Mouse (Mus musculus) embryonic facial prominence, embryonic 14.5 days (tissue): ENCODE data around the gene Rps16. TPM values are rescaled to one million over a fixed set of nuclear protein-coding genes. Genes with fewer than 3 reads are reported as not detected.
A peak's percentile ranks its signal among the peaks of the same experiment; 100 is the strongest.

Experiments
- ATAC-seq: fragments of 200-750 bp; cut with Nextera tagmentation; 2 replicates; pipeline ENCODE4 v1.8.0; 2017; ENCODE audit warnings: low read depth, moderate number of reproducible peaks, moderate TSS enrichment
- DNase-seq: peaks from one replicate; pipeline ENCODE4 v3.0.0-alpha.2; 2015; ENCODE audit warnings: low spot score
- H3K27ac ChIP-seq: fragments of 300-500 bp; sonication (generic); replicated peaks from 2 replicates; pipeline ENCODE4 v1.5.1; 2014; ENCODE audit warnings: low read depth, mild to moderate bottlenecking, low read length, moderate library complexity
- H3K27me3 ChIP-seq: fragments of 300-500 bp; sonication (generic); replicated peaks from 2 replicates; pipeline ENCODE4 v1.6.1; 2014; ENCODE audit warnings: low read length; ENCODE audit not compliant: control insufficient read depth, insufficient read depth
- H3K36me3 ChIP-seq: fragments of 300-500 bp; sonication (generic); 2 replicates; pipeline ENCODE4 v1.6.1; 2014; ENCODE audit warnings: low read length, mixed read lengths; ENCODE audit not compliant: control insufficient read depth, insufficient read depth
- H3K4me1 ChIP-seq: fragments of 300-500 bp; sonication (generic); 2 replicates; pipeline ENCODE4 v1.6.1; 2014; ENCODE audit warnings: antibody characterized with exemption, low read length; ENCODE audit not compliant: control insufficient read depth, insufficient read depth
- H3K4me2 ChIP-seq: fragments of 300-500 bp; sonication (generic); 2 replicates; pipeline ENCODE4 v1.6.1; 2014; ENCODE audit warnings: low read depth, mild to moderate bottlenecking, low read length, moderate library complexity, mixed read lengths
- H3K4me3 ChIP-seq: fragments of 300-500 bp; sonication (generic); 2 replicates; pipeline ENCODE4 v1.5.1; 2014; ENCODE audit warnings: low read depth, mild to moderate bottlenecking, low read length
- H3K9ac ChIP-seq: fragments of 300-500 bp; sonication (generic); 2 replicates; pipeline ENCODE4 v1.6.1; 2014; ENCODE audit warnings: low read depth, mild to moderate bottlenecking, low read length, moderate library complexity, mixed read lengths
- H3K9me3 ChIP-seq: fragments of 300-500 bp; sonication (generic); 2 replicates; pipeline ENCODE4 v1.6.1; 2016; ENCODE audit warnings: low read length; ENCODE audit not compliant: control insufficient read depth
- WGBS: fragments of 180-500 bp; shearing (Covaris S2); extraction: QIAGEN DNeasy Blood & Tissue Kit; methylation state at CpG from one replicate; pipeline ENCODE4 v1.1.7; 2014; 5-methylcytosine and 5-hydroxymethylcytosine counted together
- polyA plus RNA-seq: library from polyadenylated mRNA; unstranded; fragments of >200 nt; fragmentation: Nextera tagmentation; extraction: Ambion mirVana; gene quantifications from 2 replicates; pipeline ENCODE4 v1.2.1, GENCODE M21; 2014

Rps16 gene
- polyA plus RNA-seq, 1 experiment from 2014 or later: 1,252 TPM

DNA sequence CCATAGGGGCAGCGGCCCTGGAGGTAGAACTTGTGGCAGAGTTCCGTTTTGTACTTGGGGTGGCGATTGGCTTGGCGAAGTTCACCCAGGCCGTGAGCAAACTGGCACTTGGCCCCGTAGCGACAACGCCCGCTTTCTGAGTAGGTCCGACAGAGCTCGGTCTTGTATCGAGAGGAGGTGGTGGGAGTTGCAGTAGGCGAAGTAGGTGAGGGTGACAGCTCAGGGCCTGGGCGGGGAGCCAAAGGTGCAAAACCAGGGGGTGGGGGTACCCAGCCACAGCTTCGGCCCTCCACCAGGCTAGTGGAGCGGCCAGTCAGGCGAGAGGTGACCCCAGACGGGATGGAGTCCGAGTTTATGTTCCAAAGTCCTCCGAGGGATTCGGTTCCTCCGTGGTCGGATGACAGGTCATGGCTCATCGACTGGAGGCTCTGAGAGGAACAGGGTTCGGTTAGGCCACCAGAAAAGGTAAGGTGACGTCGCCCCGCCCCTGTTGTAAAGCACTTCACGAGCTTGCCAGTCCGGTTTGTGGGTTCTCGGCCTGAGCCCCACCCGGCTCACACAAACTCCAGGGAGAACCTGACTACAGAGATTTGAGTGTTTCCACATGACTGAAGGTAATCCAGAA is 27.7 kb downstream of the Rps16 start:
- Histone ChIP-seq H3K27me3 (no peaks in the 10 kb centered on the region), H3K27ac (peak overlapping the region; percentile 90), H3K4me1 (peaks cover 57% of the 10 kb centered on the region), H3K36me3 (peaks cover 9% of the 10 kb centered on the region), H3K9ac (peak overlapping the region; percentile 86), H3K4me2 (peak overlapping the region; percentile 96), H3K4me3 (peak overlapping the region; percentile 83), H3K9me3 (no peaks in the 10 kb centered on the region)
- ATAC-seq (no peak), DNase-seq (peak; percentile 73)
- whole genome bisulfite sequencing: 55% methylated on average over 24 of the region's 32 CpGs

DNA sequence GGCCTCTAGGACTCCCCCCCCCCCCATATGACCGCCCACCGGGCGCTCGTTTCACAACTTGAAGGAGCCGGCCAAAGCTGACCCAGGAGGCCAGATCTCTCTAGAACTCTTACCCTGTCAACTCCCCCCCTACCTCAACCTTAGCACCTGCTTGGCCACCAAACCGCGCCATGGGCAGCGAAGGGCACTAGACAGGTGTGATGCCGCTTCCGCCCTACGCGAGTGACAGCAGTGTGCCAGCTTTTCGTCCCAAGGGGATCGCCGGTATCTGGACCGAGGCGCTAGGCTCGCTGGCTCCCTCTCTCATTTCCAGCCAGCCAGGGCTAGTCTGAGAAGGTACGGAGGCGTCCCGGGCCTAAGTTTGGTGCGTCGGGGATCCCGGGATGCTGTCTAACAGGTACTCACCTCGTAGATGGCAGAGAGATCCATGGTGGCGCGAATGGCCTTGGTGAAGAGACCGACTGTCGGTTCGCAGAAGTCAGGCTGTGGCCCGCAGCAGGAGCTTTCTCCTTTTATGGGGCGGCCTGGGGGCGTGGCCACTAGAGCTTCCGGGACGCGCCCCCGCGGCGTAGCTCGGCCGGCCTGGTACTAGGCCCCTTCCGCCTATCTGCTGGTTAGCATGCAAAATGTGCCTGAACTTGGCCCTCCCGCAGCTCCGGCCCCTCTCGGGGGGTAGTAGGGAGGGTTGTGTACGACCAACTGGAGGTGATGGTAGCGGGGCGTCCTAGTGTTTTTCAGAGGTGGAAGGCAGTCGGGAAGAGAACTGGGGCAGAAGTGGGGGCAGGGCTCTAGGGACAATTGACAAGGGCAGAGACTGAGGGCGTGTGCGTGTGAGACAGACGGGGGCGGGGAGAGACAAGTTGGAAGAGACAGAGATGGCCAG is 28.6 kb downstream of the Rps16 start:
- H3K4me2 ChIP-seq: peak overlapping the region; percentile 96
- peak overlapping the region; percentile 83 for H3K4me3 ChIP-seq
- peaks cover 58% of the 10 kb centered on the region for H3K4me1 ChIP-seq
- H3K9me3 ChIP-seq: no peaks in the 10 kb centered on the region
- DNase-seq: peak; percentile 95
- peak; percentile 39 for ATAC-seq
- peak overlapping the region; percentile 86 for H3K9ac ChIP-seq
- peak overlapping the region; percentile 90 for H3K27ac ChIP-seq
- WGBS: under 1% methylated on average over 41 of the region's 53 CpGs
- peaks cover 9% of the 10 kb centered on the region for H3K36me3 ChIP-seq
- no peaks in the 10 kb centered on the region for H3K27me3 ChIP-seq

DNA sequence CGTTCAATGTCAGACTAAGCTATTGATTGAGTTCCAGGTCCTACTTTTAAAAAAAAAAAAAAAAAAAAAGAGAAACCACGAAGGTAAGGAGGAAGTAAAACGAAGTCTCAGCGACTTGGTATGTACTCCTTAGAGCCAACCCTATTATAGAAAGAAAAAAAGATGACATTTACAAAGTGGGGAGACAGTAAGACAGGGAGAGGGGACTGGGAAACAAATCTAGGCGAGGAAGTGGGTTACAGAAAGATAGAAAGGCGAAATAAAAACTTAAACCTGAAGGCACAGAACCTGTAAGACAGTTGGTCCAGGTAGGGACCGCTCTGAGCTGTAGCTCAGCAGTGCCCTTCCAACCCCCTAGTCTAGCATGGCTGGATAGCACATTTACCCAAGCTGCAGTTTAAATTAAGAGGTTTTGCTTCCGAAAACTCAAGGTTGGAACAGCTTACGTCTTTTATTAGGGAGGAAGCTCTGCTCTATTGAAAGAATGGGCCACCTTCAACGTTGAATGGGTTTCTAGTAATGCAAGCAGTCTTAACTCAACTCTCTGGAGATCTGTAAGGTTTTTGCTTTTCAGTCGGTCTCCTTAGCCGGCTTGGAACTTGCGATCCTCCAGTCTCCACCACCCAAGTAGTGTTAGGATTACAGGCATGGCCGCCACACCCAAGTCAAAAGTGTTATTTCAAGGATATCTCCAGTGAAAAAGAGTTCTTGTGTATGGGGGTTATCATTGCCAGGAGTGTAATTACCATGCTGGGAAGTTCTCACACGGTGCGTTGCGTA is 30.0 kb downstream of the Rps16 start, which contains the start of gene Zfp36:
Zfp36 (minus strand) TSS at position 17 of the 780 bp plus-strand sequence.
- peaks cover 58% of the 10 kb centered on the region for H3K4me1 ChIP-seq
- 39% methylated on average over 17 of the region's 17 CpGs for WGBS
- peaks cover 18% of the 10 kb centered on the region for H3K36me3 ChIP-seq
- peak within 1 kb of the TSS; percentile 96 for H3K4me2 ChIP-seq
- H3K4me3 ChIP-seq: peak within 1 kb of the TSS; percentile 83
- H3K9me3 ChIP-seq: no peaks in the 10 kb centered on the region
- H3K27me3 ChIP-seq: no peaks in the 10 kb centered on the region
- peak within 1 kb of the TSS; percentile 86 for H3K9ac ChIP-seq
- ATAC-seq (no peak), DNase-seq (no peak)
- peak within 1 kb of the TSS; percentile 99 for H3K27ac ChIP-seq

DNA sequence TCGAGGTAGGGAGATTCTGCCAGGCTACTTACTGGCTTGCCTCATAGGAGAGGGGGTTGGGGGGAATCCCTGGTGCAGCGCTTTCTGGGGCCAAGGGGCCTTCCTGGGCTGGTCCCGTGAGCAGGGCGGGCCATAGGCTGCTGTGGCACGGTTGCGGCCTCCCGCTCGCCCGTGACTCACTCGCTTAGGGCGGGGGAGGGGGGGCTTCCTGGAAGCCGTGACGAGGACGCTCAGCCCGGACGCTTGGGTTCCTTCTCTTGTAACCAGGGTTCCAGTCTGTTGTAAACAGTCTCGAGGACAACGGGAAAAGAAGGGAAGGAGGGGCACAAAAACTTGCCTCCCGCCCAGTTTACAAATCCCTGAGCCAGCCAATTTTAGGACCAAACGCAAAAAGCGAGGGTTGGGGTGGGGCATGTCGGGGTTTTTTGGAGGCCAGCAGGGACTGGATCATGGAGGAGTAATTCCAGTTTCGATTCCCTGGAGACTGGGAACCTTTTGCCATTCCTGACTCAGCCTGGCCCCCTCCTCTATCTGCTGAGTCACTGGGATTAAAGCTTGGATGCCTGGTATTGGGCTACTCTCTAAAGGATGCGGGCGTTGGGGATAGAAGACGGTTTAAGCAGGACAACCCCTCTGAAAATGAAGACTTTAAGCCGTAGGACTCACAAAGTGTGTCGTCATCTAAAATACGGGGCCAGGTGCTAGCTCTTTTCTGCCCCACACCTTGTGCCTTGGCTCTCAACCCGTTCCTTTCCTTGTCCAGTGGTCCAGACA is 30.8 kb downstream of the Rps16 start:
- Histone ChIP-seq H3K4me2 (peak overlapping the region; percentile 96), H3K4me1 (peaks cover 55% of the 10 kb centered on the region), H3K27ac (peak overlapping the region; percentile 99), H3K9me3 (no peaks in the 10 kb centered on the region), H3K27me3 (no peaks in the 10 kb centered on the region), H3K36me3 (peaks cover 25% of the 10 kb centered on the region), H3K9ac (peak overlapping the region; percentile 69), H3K4me3 (peak overlapping the region; percentile 39)
- ATAC-seq: peak; percentile 32
- 2% methylated on average over 26 of the region's 30 CpGs for WGBS
- DNase-seq: peak; percentile 83

DNA sequence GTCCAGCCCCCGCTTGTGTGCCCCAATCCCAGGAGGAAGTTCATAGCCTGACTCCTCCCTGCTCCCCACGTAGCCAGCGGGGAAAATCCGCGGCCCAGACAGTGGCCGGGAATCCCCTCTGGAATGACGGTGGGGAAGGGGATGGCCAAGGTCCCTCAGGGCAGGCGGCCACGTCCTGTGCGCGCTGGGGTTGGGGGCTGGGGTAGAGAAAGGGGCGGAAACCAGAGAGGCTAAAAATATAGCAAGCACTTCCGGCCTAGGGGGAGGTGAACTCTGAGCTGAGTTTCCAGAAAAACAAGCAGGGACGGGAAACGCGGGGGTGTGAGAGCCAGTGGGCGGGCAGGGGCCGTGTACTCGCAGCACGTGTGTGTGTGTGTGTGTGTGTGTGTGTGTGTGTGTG is 31.5 kb downstream of the Rps16 start:
- 4% methylated on average over 16 of the region's 20 CpGs for WGBS
- Histone ChIP-seq H3K27ac (peak overlapping the region; percentile 99), H3K9me3 (no peaks in the 10 kb centered on the region), H3K9ac (peak overlapping the region; percentile 69), H3K36me3 (peaks cover 28% of the 10 kb centered on the region), H3K27me3 (no peaks in the 10 kb centered on the region), H3K4me1 (peaks cover 50% of the 10 kb centered on the region), H3K4me2 (peak overlapping the region; percentile 96), H3K4me3 (peak overlapping the region; percentile 39)
- DNase-seq (peak; percentile 96), ATAC-seq (peak; percentile 72)

DNA sequence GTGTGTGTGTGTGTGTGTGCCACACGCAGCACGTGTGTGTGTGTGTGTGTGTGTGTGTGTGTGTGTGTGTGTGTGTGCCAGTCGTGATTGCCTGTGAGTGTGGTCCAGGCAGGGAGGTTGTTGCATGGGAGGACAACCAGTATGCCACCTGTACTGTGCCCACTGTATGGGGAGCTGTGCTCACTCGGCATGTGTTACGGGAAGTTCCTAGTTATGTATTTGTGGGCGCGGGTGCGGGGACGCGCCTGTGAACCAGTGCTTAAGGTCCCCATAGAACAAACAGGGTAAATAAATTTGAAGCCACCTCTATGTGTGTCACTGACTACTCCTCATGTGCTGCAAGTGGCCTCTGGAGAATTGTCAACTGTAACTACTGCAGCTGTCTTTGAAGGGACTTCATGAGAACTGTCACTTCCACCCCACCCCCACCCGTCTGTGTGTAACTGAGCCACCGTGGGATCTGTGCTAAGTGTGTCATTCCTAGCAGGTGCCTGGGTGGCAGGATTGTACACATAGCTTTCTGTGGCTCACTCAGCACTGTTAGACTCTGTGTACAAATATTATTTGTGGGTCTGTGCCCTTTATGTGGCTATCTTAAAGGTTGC is 32.0 kb downstream of the Rps16 start:
- Histone ChIP-seq H3K4me1 (peaks cover 45% of the 10 kb centered on the region), H3K36me3 (peaks cover 27% of the 10 kb centered on the region), H3K4me2 (peak overlapping the region; percentile 96), H3K9me3 (no peaks in the 10 kb centered on the region), H3K27me3 (no peaks in the 10 kb centered on the region), H3K4me3 (peak overlapping the region; percentile 39), H3K9ac (peak overlapping the region; percentile 69), H3K27ac (peak overlapping the region; percentile 99)
- DNase-seq (peak; percentile 62), ATAC-seq (peak; percentile 6; the same call in 1 of the 2 replicates)
- 15% methylated on average over 10 of the region's 12 CpGs for WGBS

DNA sequence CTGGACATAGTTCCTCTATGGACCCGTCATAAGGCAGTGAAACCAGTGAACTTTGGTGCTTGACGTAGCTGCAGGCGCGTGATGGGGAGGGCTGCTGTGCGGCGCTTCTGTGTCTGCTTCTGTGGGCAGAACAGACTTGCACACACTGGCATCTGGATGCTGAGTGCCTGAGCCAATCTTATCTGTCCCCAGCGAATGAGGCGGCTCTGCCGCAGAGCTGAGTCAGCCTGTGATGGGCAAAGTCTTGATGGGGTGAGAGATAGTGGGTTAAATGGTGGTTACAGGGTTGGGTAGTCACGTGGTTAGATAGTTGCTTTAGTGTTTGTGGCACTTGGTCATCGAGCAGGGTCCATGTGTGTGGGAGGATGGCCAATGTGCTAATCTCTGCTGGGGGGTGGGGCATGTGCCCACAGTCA is 32.5 kb downstream of the Rps16 start:
- Histone ChIP-seq H3K9me3 (no peaks in the 10 kb centered on the region), H3K4me1 (peaks cover 40% of the 10 kb centered on the region), H3K9ac (0 out of 2 replicates have a peak overlapping the region, but pooled peaks have one; percentile 9), H3K27me3 (no peaks in the 10 kb centered on the region), H3K4me3 (0 out of 2 replicates have a peak overlapping the region, but pooled peaks have one; percentile 39), H3K4me2 (peak overlapping the region; percentile 96), H3K27ac (peak overlapping the region; percentile 99), H3K36me3 (peaks cover 27% of the 10 kb centered on the region)
- DNase-seq: no peak
- ATAC-seq: no peak
- WGBS: 63% methylated on average over 11 of the region's 11 CpGs
